Mouse (Mus musculus): Measurements from ENCODE around the gene Fgf2. TPM values are rescaled to one million over a fixed set of nuclear protein-coding genes. Genes with fewer than 3 reads are reported as not detected.

The Fgf2 gene
- total and polyA plus RNA-seq, 3 experiments = 0.15 to 0.53 TPM; not detected in 1

DNA sequence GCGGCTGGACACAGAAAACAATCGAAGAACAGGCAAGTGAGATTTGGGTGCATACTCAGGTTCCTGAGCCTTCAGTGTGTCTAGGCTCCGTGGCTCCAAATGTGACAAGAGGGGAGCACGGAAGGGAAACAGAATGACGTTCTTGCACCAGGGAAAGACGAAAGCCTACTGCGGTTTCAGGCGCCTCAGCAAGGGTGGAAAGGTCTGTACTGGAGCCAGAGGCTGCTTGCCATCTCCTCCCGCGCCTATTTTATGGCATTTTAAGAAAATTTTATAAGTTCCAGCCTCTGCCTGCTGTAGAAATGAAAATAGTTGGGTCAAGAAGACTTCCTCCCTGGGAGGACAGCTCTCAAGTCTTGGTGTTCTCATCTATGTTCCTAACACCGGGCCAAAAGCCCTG, 25.6 kb downstream of the Fgf2 start:
- Histone ChIP-seq H3K79me2 (ENCODE audit: control insufficient read depth, insufficient read depth, low read length, poor library complexity) (no peaks in the 10 kb centered on the region), H3K27me3 (ENCODE audit: control insufficient read depth in 1 of 2, insufficient read depth in 2 of 2, low read length in 2 of 2) (no peaks in the 10 kb centered on the region; a peak in 2 of 4 replicates), H3K36me3 (ENCODE audit: control insufficient read depth in 1 of 2, insufficient read depth in 2 of 2, low read length in 2 of 2) (no peaks in the 10 kb centered on the region), H3K9me3 (replicated peaks; ENCODE audit: insufficient read depth, low read length) (no peaks in the 10 kb centered on the region), H3K9ac (ENCODE audit: control insufficient read depth, low read depth, low read length, poor library complexity, severe bottlenecking) (no peak overlapping the region), H3K4me3 (ENCODE audit: control insufficient read depth in 1 of 2, insufficient read depth in 1 of 2, low read depth in 2 of 2, low read length in 2 of 2) (no peak overlapping the region), H3K4me1 (ENCODE audit: control insufficient read depth in 1 of 2, insufficient read depth in 2 of 2, low read length in 2 of 2) (no peaks in the 10 kb centered on the region), H3K27ac (ENCODE audit: control insufficient read depth, low read depth, low read length) (no peak overlapping the region)
- no peak for DNase-seq (ENCODE audit: low read depth, low spot score)
- TF ChIP-seq NELFE (IDR thresholded peaks at IDR 0.05; ENCODE audit: low read depth, low read length) (no peak), BHLHE40 (IDR thresholded peaks at IDR 0.05; ENCODE audit: borderline replicate concordance, low read depth, low read length) (no peak), GABPA (IDR thresholded peaks at IDR 0.05; ENCODE audit: low read depth, low read length) (no peak), MXI1 (IDR thresholded peaks at IDR 0.05; ENCODE audit: low read depth, low read length) (no peak), RCOR1 (IDR thresholded peaks at IDR 0.05; ENCODE audit: low read depth, low read length) (no peak), RAD21 (IDR thresholded peaks at IDR 0.05; ENCODE audit: low read depth, low read length) (no peak), ZKSCAN1 (IDR thresholded peaks at IDR 0.05; ENCODE audit: low read depth, low read length) (no peak), MYC (IDR thresholded peaks at IDR 0.05; ENCODE audit: low read depth, low read length) (no peak), CHD1 (IDR thresholded peaks at IDR 0.05; ENCODE audit: low read depth, low read length) (no peak), MAZ (IDR thresholded peaks at IDR 0.05; ENCODE audit: low read depth, low read length) (no peak), POLR2AphosphoS2 (IDR thresholded peaks at IDR 0.05; ENCODE audit: low read length) (no peak), ELF1 (IDR thresholded peaks at IDR 0.05; ENCODE audit: low read depth, low read length) (no peak), HCFC1 (IDR thresholded peaks at IDR 0.05; ENCODE audit: low read depth, low read length) (no peak), POLR2AphosphoS5 (IDR thresholded peaks at IDR 0.05; ENCODE audit: borderline replicate concordance, low read depth, low read length) (no peak), SMC3 (IDR thresholded peaks at IDR 0.05; ENCODE audit: low read depth, low read length) (no peak), E2F4 (IDR thresholded peaks at IDR 0.05; ENCODE audit: borderline replicate concordance, low read depth, low read length) (no peak), MAX (IDR thresholded peaks at IDR 0.05; ENCODE audit: low read length) (no peak), TCF12 (IDR thresholded peaks at IDR 0.05; ENCODE audit: low read depth, low read length) (no peak), USF1 (IDR thresholded peaks at IDR 0.05; ENCODE audit: low read depth, low read length) (no peak), MYB (IDR thresholded peaks at IDR 0.05; ENCODE audit: low read depth, low read length) (no peak)

DNA sequence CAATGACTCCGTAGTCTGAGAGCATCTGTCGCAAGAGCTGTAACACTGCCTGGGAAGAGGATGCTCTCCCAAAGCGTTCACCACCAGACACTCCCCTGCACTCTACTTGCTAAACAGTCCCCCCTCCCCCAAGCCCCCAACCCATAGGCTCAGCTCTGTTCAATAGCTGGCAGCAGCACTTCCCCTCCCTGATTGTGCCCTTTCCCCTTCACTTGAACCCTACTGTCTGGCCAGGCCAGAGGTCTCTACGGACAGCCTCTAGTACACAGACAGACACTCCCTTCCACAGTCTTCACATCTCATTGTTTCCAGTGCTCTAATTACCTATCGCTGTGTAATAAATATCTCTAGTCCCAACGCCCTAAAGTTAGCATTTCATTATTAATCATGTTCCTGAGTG, 29.8 kb downstream of the Fgf2 start:
- no peak for DNase-seq (ENCODE audit: low read depth, low spot score)
- Histone ChIP-seq H3K27me3 (ENCODE audit: control insufficient read depth in 1 of 2, insufficient read depth in 2 of 2, low read length in 2 of 2) (no peaks in the 10 kb centered on the region; a peak in 1 of 4 replicates), H3K9ac (ENCODE audit: control insufficient read depth, low read depth, low read length, poor library complexity, severe bottlenecking) (no peak overlapping the region), H3K4me1 (ENCODE audit: control insufficient read depth in 1 of 2, insufficient read depth in 2 of 2, low read length in 2 of 2) (no peaks in the 10 kb centered on the region), H3K4me3 (ENCODE audit: control insufficient read depth in 1 of 2, insufficient read depth in 1 of 2, low read depth in 2 of 2, low read length in 2 of 2) (no peak overlapping the region), H3K27ac (ENCODE audit: control insufficient read depth, low read depth, low read length) (no peak overlapping the region), H3K36me3 (ENCODE audit: control insufficient read depth in 1 of 2, insufficient read depth in 2 of 2, low read length in 2 of 2) (no peaks in the 10 kb centered on the region), H3K79me2 (ENCODE audit: control insufficient read depth, insufficient read depth, low read length, poor library complexity) (no peaks in the 10 kb centered on the region), H3K9me3 (replicated peaks; ENCODE audit: insufficient read depth, low read length) (no peaks in the 10 kb centered on the region)
- TF ChIP-seq CTCF (IDR thresholded peaks at IDR 0.05 in 2 of 3, conservative IDR thresholded peaks at IDR 0.05 in 1 of 3; ENCODE audit: control insufficient read depth in 1 of 3, insufficient read depth in 1 of 3, low read depth in 2 of 3, low read length in 3 of 3, poor library complexity in 1 of 3, severe bottlenecking in 1 of 3) (no peak), SIN3A (IDR thresholded peaks at IDR 0.05; ENCODE audit: low read length) (no peak), ZNF384 (IDR thresholded peaks at IDR 0.05; ENCODE audit: low read depth, low read length) (no peak), TCF12 (IDR thresholded peaks at IDR 0.05; ENCODE audit: low read depth, low read length) (no peak), NELFE (IDR thresholded peaks at IDR 0.05; ENCODE audit: low read depth, low read length) (no peak), ZMIZ1 (IDR thresholded peaks at IDR 0.05; ENCODE audit: low read depth, low read length) (no peak), BHLHE40 (IDR thresholded peaks at IDR 0.05; ENCODE audit: borderline replicate concordance, low read depth, low read length) (no peak), CHD1 (IDR thresholded peaks at IDR 0.05; ENCODE audit: low read depth, low read length) (no peak), MEF2A (IDR thresholded peaks at IDR 0.05; ENCODE audit: extremely low read depth, insufficient replicate concordance, low read depth, low read length, poor library complexity, severe bottlenecking) (no peak), RAD21 (IDR thresholded peaks at IDR 0.05; ENCODE audit: low read depth, low read length) (no peak), GABPA (IDR thresholded peaks at IDR 0.05; ENCODE audit: low read depth, low read length) (no peak), CHD2 (IDR thresholded peaks at IDR 0.05; ENCODE audit: low read length) (no peak)

Data from MEL (cell line).